Mouse (Mus musculus): ENCODE measurements at regions not wholly inside any gene's neighbourhood (a gene's known extent, or its start where the extent isn't known, plus 50 kb on each side); places are given as distances from the start of the nearest gene placed in this dataset.
A peak's percentile ranks its signal among the peaks of the same experiment; 100 is the strongest.

DNA sequence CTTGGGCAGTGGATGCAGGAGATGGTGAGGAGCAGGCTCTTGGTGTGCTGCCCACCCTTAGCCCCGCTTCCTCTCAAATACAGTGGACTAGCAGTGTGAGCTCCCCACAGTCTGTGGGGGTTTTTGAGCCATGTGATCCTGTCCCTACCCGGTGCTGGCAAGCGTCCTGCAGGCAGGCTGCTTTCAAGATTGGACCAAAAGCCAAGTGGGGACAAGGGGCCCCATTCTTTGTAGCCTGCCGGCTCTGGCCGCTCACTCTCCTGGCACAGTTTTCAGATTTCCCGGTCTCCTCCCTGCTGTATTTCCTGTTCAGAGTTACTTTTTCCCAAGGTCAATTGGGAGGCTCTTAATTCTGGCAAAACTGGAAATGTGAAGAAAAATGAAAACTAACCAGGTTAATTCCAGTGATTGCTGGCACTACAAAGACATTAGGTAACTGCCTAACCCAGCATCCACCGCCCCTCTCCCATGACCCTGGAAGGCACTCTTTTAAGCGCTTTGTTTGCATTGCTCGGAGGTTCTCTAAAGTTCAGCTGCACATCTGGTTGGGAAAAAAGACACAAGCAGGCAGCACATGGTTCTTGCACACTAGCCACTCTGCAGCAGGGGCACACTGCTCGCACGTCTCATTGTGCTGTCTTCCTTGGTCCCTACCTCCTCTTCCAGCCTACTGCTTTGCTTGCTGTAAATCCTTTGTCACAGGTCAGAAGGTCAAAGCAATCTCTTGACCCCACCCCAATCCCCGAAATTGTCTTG is 105.6 kb downstream of the Rassf10 start:
- ATAC-seq (ENCODE audit: poor library complexity, severe bottlenecking), result no peak

- no peak for ATAC-seq (ENCODE audit: poor library complexity, severe bottlenecking)
Observed at GRCm38 (mm10) chr7:113059967-113060284, 106.2 kb downstream of the Rassf10 start.

GRCm38 (mm10) chr7:113060991-113061390 is 107.2 kb downstream of the Rassf10 start:
- ATAC-seq (ENCODE audit: poor library complexity, severe bottlenecking), result no peak

DNA sequence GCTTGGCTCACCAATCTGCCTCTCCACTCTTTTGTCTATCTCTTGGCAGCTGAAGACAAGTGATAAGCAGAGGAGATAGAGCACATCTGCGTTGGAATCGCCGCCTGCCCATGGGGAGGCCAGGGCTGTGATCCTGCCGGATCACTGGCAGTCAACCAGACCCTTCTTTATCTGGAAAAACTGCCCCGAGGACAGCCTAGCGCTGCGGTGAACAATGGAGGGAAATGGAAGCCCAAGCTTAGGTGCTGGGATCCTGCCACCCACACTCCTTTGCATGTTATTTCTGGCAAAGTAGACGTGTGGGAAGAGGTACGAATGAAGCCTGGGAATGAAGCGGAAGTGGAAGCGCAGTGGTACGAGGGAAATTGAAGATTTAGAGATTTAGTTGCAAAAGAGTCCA is 112.8 kb downstream of the Rassf10 start:
- no peak for ATAC-seq (ENCODE audit: poor library complexity, severe bottlenecking)

- peak; percentile 68 for ATAC-seq (ENCODE audit: poor library complexity, severe bottlenecking)
Observed at GRCm38 (mm10) chr7:113068296-113068695, 114.5 kb downstream of the Rassf10 start.

DNA sequence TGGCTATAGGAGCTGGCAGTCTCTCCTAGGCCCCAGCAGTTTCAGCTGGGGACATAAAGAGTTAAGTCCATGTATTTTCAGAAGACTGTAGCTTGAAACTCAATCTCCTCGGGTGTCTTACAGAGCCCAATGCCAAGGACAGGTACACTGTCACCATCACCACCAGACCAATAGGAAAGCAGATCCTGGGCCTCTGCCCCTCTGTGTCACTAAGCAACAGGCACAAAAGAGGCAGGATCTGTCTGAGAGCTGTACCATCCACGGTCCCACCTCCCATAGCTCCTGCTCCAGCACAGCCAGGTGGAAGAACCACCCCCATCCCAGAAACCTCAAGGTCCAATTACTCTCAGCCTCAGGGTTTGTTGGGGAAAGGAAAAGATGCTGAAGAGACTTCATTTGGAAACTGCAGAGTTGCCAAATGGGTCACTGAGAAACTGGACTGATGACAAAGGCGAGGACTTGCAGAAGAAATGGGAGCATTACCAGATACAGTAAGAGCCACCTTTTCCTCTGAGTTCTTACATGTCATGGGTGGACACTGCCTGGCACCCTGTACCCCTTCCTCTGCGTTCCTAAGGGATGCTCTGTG is 115.7 kb downstream of the Rassf10 start:
- no peak for ATAC-seq (ENCODE audit: poor library complexity, severe bottlenecking)

- ATAC-seq (ENCODE audit: poor library complexity, severe bottlenecking), result no peak
Observed at GRCm38 (mm10) chr7:113071418-113071817, 117.7 kb downstream of the Rassf10 start.

DNA sequence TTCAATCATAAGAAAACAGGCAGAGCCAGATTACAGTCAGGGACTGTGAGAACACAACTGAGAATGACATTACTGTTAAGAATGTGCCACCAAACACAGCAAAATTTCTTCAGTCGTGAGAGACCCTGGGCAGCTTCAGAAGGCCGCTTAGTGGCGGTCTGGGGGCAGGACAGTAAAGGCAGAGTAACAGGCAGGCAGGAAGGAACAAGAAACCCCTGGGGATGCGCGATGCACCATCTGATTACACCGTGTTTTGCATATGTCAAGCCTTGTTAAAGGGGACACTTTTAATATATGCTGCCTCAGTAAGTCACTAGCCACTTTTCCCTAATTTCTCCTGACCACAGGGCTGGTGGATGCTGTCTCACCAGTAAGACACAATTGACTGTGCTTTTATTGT is 120.0 kb downstream of the Rassf10 start:
- no peak for ATAC-seq (ENCODE audit: poor library complexity, severe bottlenecking)

- ATAC-seq (ENCODE audit: poor library complexity, severe bottlenecking), result no peak
Observed at GRCm38 (mm10) chr7:113075371-113075770, 121.6 kb downstream of the Rassf10 start.

DNA sequence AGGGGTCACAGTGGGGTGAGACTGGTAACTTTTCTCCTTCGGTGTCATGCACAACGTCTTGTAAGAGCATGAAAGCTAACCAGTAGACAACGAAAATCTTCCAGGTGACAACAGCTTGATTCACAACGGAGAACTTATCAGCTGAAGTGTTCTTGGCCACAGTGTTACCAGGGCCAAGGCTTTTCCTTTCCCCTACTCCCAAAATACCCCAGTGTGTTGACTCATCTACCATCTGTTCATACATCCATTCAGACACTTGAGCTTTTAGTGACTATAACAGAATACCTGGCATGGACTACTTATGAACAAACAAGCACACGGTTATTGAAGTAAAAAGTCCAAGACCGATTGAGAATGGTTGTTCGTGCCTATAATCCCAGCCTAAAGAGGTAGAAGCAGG is 122.5 kb downstream of the Rassf10 start:
- ATAC-seq (ENCODE audit: poor library complexity, severe bottlenecking), result no peak

GRCm38 (mm10) chr7:113081120-113081519 is 126.1 kb upstream of the Arntl start:
- no peak for ATAC-seq (ENCODE audit: poor library complexity, severe bottlenecking)

- peak; percentile 89 for ATAC-seq (ENCODE audit: poor library complexity, severe bottlenecking)
Observed at GRCm38 (mm10) chr7:113084930-113085625, 122.2 kb upstream of the Arntl start.

- no peak for ATAC-seq (ENCODE audit: poor library complexity, severe bottlenecking)
Observed at GRCm38 (mm10) chr7:113086158-113086557, 121.1 kb upstream of the Arntl start.

GRCm38 (mm10) chr7:113087646-113088045 is 119.6 kb upstream of the Arntl start:
- no peak for ATAC-seq (ENCODE audit: poor library complexity, severe bottlenecking)

DNA sequence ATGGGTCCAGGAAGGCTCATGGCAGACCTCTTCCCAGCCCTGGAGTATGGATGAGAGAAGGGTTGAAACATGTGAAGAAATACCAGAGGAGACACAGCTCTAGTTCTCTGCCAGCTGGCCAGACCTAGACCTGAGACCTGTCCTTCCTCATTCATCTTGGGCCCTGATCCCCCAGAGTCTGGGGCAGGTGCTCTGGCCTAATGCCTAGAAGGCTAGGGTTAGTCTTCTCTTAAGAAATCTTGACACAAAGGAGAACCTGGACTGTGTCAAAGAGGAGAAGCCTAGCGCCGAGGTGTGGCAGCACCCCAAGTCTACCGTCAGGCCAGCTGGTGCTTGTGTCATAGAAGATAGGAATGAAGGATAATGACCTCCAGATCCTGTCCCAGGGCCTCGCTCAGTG is 118.2 kb upstream of the Arntl start:
- ATAC-seq (ENCODE audit: poor library complexity, severe bottlenecking), result no peak

GRCm38 (mm10) chr7:113093931-113094330 is 113.3 kb upstream of the Arntl start:
- ATAC-seq (ENCODE audit: poor library complexity, severe bottlenecking), result no peak

GRCm38 (mm10) chr7:113095092-113095491 is 112.2 kb upstream of the Arntl start:
- ATAC-seq (ENCODE audit: poor library complexity, severe bottlenecking), result no peak

DNA sequence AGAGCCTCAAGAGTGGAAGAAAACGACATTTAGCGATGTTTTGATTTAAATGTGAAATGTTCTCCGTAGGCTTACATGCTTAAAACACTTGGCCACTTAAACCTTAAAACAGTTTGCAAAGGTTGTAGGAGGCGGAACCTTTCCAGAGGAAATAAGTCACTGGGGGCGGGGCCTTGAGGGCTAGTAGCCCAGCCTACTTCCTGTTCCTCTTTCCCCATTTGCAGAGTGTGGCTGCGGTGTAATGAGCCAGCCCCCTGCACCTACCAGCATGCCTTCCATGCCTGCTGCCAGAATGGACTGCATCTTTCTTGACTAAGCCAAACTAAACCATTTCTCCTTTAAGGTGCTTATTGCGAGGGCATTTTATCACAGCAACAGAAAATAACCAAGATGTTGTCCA is 103.0 kb upstream of the Arntl start:
- peak; percentile 99 for ATAC-seq (ENCODE audit: poor library complexity, severe bottlenecking)

DNA sequence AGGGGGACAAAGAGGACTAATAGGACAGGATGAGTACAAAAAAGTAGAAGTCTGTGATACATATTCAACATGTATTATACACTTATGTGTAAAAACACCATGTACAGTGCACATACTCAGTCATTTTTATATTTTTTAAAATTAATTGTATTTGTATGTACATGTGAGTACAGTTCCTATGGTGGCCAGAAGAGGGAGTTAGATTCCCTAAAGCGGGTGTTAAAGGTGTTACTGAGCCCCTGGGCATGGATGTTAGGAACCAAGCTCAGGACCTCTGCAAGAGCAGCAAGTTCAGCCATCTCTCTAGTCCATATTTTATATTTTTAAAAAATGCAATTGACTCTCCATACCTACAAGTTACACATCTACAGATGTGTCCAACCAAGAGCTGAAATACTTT is 101.9 kb upstream of the Arntl start:
- no peak for ATAC-seq (ENCODE audit: poor library complexity, severe bottlenecking)

- no peak for ATAC-seq (ENCODE audit: poor library complexity, severe bottlenecking)
Observed at GRCm38 (mm10) chr7:113106731-113107130, 100.5 kb upstream of the Arntl start.

- no peak for ATAC-seq (ENCODE audit: poor library complexity, severe bottlenecking)
Observed at GRCm38 (mm10) chr7:113107965-113108364, 99.3 kb upstream of the Arntl start.

DNA sequence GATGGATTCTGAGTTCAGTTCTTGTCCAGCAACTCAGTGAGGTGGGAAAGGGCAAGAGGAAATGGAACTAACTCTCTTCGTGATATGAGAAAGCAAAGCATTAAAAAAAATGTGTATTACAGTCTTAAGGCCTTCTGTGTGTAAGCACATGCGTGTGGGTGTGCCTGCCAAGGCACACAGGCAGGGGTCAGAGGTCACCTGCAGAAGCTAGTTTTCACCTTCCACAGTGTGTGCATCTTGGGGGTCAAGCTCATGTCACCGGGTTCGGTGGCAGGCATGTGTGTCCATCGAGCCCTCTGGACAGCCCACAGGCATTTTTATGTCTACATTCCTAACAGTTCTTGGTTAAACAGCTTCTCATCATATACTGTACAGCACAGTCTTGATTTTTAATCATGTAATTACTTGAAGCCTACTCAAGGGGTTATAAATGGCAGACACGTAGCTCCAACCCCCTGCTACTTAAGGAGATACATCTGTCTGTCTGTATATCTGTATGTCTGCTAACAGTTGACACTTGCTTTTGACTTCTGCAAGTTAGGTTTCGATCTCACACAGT is 98.7 kb upstream of the Arntl start:
- ATAC-seq (ENCODE audit: poor library complexity, severe bottlenecking), result no peak
